Mouse (Mus musculus) left cerebral cortex, adult 18-20 months (tissue): ENCODE measurements at regions not wholly inside any gene's neighbourhood (a gene's known extent, or its start where the extent isn't known, plus 50 kb on each side); places are given as distances from the start of the nearest gene placed in this dataset.

Experiments used
- DNase-seq, 2 experiments: peaks; one replicate each; pipeline ENCODE4 v3.0.0; 2021 to 2022; ENCODE audit warnings: low spot score in 2 of 2, mixed read lengths in 1 of 2

DNA sequence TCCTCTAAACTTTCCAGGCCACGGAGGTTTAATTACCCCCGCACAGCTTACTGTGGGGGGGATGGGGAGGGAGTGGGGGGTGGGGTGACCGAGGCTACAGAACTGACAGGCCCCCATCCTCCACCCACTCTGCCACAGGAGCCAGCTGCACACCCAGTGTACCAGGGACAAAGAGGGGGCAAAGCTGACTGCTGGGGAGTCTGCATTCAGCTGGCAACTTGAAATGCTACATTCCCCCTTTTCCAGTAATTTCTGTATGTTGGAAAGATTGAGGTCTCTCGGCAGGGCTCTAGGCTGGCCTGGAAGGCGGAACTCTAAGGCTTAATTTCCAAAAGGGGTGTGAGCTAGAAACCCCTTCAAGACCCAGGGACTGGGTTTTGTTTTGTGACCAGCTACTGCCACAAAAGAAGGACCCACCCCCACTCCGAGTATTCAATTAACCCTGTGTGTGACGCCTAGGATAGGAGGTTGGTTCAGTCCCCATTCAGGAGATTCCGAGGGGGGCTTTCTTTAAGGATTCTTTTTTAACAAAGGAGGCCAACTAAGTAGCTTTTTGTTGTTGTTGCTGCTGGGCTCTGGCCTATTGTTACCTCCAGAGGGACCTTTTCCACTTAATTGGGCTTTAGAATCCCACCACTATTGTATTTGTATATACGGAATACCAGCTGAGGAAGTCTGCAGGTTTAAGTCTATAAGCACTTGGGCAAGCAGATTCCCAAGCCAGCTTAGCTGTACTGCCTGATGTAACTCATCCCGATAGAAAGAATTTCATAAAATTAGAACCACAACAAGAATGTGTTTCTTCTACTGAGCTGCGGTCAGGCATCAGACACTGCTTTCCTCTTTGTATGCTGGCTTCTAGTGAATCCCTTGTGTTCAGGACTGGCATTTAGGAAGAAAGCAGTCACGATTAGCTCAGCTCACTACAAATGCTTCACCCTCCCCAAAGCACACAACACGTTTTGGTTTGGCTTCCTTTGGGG lies 191.2 kb downstream of the Sox11 start:
- no peak for DNase-seq

DNA sequence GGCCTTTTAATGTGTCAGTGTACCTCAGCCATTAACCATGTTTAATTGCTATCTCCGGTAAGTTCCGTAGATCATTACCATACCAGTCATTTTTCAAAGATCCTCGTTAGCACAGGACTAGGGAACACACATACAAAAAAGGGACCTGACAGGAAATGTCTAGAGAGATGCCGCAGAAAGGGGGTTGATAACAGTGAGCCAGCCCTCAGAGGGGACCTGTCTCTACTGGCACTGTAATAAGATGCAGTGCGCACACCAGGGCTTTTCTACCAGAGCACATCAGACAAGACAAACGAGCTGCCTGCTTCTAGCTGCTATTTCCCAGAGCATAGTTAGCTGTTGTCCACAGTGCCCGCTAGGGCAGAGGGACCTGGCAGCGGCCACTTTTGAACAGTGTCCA lies 199.1 kb downstream of the Sox11 start:
- DNase-seq = no peak

GRCm38 (mm10) chr12:27140335-27140702 lies 202.1 kb downstream of the Sox11 start:
- no peak for DNase-seq

DNA sequence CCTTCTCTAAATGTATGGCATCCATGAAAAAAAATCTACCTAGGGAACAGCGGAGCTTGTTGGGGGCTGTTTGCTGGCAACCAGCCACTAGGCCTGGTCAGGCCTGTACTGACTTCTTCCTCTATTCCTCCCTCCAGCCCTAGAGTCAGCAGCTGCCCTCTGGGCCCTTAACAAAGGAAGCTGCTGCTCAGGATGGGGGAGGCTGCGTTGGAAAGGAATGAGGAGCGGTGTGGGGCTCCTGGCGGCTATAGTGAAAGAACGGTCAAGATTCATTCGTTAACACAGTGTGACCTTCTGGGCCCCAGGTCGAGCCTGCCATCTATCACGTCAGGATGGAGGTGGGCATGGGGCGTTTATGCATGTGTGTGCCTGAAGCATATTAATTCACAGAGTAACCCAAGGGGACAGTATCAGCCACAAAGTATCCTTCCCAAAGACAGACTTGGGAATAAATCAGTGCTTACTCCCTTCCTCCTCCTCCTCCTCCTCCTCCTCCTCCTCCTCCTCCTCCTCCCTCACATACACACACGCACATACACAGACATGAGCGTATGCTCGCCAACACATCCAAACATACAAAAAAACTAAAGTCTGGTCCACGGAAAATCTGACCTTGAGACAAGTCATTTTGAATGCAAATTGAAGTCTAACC lies 202.6 kb downstream of the Sox11 start:
- no peak for DNase-seq

GRCm38 (mm10) chr12:27138663-27139633 lies 203.4 kb downstream of the Sox11 start:
- no peak for DNase-seq

DNA sequence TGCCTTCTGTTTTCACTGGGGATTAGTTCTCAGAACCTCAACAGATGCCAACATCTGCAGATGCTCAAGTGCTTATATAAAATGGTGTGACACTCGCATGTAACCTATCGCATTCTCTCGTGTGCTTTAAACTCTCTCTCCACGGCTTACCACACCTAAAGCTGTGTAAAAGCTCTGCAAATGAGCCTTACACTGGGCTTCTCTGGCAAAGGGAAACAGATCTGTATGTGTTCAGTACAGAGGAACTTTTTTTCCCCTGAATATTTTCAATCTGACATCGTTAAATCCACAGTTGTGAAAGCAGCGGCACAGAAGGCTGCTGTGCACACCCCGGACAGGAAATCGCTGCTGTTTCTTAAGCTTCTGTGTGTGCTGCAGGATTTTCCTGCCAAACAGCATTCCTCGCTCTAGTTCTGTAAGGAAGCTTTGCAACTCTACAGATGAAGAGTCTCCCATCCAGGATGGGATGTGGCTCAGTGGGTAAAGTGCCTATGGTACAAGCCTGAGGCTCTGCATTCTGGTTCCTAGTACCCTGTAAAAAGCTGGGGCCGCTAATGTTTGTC lies 206.3 kb downstream of the Sox11 start:
- DNase-seq = no peak

GRCm38 (mm10) chr12:27130544-27130943 lies 211.8 kb downstream of the Sox11 start:
- DNase-seq = no peak

DNA sequence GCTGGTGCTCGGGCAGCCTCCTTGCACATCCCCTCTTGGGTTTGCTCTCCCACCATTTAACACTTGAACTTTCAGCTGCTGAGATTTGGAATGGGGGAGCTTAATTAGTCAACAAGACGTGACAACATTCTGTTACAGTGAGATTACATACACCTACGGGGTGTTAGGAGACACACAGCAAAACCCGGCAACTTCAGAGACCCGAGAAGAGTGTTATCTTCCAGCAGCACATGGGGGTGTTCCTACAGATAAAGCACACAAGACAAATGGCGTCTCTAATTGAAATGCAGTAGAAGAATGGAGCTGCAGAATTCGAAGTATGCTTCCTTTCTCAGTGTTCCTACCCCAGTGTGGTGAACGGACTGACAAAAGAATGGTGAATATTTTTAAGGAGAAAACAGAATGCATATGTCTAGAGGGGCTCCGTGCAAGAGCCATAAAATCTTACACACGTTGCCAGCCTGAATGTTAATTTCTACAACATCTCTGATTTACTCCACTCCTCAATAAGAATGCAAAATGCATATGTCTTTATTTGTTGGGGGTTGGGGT lies 215.2 kb downstream of the Sox11 start:
- no peak for DNase-seq

GRCm38 (mm10) chr12:27118581-27118980 lies 223.8 kb downstream of the Sox11 start:
- DNase-seq = no peak

DNA sequence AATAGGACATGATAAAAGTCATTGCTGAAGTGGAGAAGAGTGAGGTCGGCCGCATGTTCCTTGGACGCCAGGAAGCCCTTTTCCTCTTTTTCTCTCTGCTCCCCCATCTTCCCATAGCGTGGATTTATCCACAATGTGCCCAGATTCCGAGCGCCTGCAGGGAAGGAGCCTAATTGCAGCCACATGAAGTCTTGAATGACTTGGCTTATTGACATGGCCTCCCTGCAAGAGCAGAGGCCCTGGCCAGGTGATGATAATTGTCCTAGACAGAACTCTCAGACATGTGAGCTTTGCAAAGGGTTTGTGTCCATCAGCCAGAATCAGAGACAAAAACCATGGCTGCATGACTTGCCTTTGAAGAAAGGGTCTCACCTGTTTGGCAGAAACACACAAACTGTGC lies 227.0 kb downstream of the Sox11 start:
- DNase-seq = no peak

- DNase-seq = peak; percentile 7 to 32
Measured at GRCm38 (mm10) chr12:27104925-27105571, 237.3 kb downstream of the Sox11 start.

GRCm38 (mm10) chr12:27102996-27103395 lies 239.4 kb downstream of the Sox11 start:
- no peak for DNase-seq

DNA sequence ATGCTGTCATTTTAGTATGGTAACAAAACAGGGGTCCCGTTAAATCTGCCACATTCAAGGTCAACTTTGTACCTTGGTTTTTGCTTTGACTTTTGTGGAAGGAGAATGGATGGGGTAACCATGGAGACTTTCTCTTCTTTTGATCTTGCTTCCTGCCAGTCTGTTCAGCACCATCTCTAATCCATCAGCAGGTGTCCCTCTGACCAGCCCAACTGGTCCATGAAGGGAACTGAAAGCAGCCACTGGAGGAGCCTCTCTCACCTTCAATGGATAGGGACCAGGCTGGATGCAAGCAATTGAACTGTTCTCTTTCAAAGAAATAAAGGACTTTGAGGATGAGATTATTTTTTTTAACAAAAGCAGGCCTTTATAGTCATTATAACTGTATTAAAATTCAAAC lies 253.2 kb downstream of the Sox11 start:
- DNase-seq = no peak

DNA sequence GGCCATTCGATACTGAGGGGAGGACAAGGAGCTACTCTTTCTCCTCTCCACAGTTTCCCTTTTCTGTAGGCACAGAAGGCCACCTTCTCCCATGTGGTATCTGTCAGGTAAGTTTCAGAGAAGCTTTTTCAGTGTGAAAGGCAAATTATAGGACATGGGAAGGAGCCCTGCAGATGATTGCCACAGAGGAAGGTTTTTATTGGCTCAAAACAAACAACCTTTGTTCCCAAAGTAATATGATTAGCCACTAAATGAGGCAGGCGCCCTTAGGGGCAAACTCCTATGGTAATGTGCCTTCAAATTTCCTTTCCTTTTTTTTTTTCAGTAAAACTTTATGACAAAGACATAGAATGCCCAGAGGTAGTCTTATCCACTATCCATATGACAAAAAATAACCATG lies 256.5 kb downstream of the Sox11 start:
- DNase-seq = no peak

DNA sequence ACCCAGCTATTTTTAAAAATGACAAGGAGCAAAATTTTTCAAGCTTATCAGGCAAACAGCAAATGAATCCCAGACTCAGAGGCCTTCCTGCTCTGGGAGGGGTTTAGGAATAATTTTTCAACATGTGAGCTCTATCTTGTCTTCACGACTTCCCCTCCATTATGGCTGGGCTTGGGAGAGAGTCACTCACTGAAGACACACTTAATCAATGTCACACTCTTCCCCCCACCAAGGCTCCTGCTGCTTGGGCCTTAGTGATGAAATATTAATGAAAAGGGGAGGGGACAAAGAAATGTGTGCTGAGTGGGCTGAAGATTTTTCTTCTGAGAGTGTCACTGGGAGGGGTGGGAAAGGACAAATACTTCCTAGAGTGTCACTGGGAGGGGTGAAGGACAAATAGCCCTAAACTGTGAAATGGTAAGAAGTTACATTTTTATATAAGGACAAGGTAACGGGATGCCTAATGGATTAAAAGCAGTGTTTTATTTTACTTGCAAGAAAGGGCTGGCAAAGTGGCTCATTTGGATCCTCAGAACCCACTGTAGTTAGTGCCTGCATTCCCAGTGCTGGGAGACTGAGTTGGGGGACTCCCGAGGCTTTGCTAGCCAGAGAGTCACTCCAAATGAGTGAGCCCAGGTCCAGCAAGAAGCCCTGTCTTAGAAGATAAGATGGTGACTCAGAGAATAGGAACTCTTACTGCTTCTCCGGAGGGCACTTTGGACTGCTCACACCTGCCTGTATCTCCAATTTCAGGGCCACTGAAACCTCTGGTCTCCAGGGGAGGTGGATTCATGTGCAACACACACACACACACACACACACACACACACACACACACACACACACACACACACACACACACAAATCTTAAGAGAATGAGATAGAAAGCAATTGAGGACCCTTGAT lies 258.5 kb downstream of the Sox11 start:
- no peak for DNase-seq

GRCm38 (mm10) chr12:27083089-27083488 lies 259.3 kb downstream of the Sox11 start:
- peak; percentile 25 to 28 for DNase-seq

- peak; percentile 77 to 80 for DNase-seq
Measured at GRCm38 (mm10) chr12:27082624-27083023, 259.8 kb downstream of the Sox11 start.

DNA sequence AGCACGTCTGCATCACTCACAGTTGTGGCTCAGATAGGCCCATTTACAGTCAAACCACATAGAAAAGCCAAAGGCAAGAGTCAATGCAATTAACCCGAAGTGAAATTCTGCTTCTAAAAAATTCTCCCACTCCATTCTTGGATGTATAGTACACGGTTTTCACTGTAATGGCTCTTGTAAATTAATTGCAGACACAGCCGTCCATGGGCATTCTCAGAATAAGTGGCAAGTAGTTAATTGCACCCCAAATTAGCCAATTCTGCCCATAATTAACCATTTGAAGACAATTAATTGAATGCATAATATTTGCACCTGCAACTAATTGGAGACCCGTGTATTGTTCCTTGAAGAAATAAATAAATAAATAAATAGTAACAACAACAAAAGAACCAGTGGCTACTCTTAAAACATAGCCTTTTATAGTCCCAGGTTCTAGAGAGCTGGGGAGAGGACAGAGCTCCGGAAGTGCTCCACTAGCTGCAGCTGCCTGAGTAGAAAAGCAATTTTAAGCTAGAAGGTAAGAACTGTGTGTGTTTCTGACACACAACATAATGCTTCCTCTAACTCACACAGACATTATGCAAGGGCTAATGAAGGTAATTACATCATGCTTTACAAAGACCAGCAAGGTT lies 266.2 kb downstream of the Sox11 start:
- DNase-seq = no peak
